Mouse (Mus musculus) ES-Bruce4 (cell line): Measurements from ENCODE around the gene Trpc1.

ENCODE experiments used
- CTCF ChIP-seq: IDR thresholded peaks from one replicate; pipeline ENCODE4 v1.8.1; 2011; ENCODE audit warnings: low read depth, low read length
- POLR2A ChIP-seq: IDR thresholded peaks from one replicate; pipeline ENCODE4 v1.8.1; 2011; ENCODE audit warnings: low read length; ENCODE audit not compliant: insufficient read depth

DNA sequence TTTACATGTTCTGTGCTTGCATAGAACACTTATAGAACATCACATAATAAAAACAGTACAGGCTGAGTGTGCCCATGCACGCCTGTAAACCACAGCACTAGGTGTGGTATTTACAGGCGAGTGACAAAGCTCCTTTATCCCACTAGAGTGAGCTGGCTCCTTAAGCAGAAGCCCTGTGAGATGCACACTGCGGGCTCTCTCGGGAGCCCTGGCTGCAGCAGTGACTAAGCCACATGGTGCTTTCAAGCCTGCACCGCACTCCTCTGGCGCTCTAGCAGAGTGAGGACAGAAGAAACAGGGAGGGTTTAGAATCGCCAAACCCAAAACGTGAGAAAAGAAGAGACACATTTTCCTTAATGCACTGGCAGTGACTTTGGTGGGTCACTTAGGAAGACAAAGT, 37.6 kb downstream of the Trpc1 start:
- TF ChIP-seq CTCF: no peak
- TF ChIP-seq POLR2A: no peak
